Mouse (Mus musculus): ENCODE measurements around the gene Col6a5. TPM values are rescaled to one million over a fixed set of nuclear protein-coding genes. Genes with fewer than 3 reads are reported as not detected.

The Col6a5 gene
- polyA plus RNA-seq, 1 experiment from 2014 or later: 0.07 TPM

Other genes with a start within 250 kb of the Col6a5 start
- gene Col6a6, start 132.5 kb downstream of the Col6a5 start, polyA plus RNA-seq (2016; fragmentation: Nextera tagmentation; extraction: Ambion mirVana): 0.02 and 0.09 TPM in 2 replicates
- 0.10 and 0.26 TPM in 2 replicates for gene Col6a4, start 136.1 kb upstream of the Col6a5 start, polyA plus RNA-seq (2016; fragmentation: Nextera tagmentation; extraction: Ambion mirVana)
- 2.9 and 4.5 TPM in 2 replicates for gene Glyctk, start 197.5 kb upstream of the Col6a5 start, polyA plus RNA-seq (2016; fragmentation: Nextera tagmentation; extraction: Ambion mirVana)
- 25.8 and 29.9 TPM in 2 replicates for gene Wdr82, start 210.3 kb upstream of the Col6a5 start, polyA plus RNA-seq (2016; fragmentation: Nextera tagmentation; extraction: Ambion mirVana)
- gene Ppm1m, start 239.1 kb upstream of the Col6a5 start, polyA plus RNA-seq (2016; fragmentation: Nextera tagmentation; extraction: Ambion mirVana): 47.3 and 48.6 TPM in 2 replicates
- 65.9 and 71.3 TPM in 2 replicates for gene Twf2, start 242.5 kb upstream of the Col6a5 start, polyA plus RNA-seq (2016; fragmentation: Nextera tagmentation; extraction: Ambion mirVana)

Measured in hindbrain, embryonic 10.5 days (tissue).